Mouse (Mus musculus) thymus, adult 2 months (tissue): ENCODE measurements around the gene Slc16a6.

Experiments
- CTCF ChIP-seq: fragments of 200-500 bp; IDR thresholded peaks from 2 replicates; pipeline ENCODE4 v1.5.1; 2012; ENCODE audit warnings: mild to moderate bottlenecking, control low read depth, low read length, moderate library complexity, borderline replicate concordance; ENCODE audit not compliant: control insufficient read depth, poor library complexity, insufficient read depth; ENCODE audit errors: extremely low read depth
- POLR2A ChIP-seq: fragments of 200-500 bp; IDR thresholded peaks from 2 replicates; pipeline ENCODE4 v1.6.1; 2012; ENCODE audit warnings: mild to moderate bottlenecking, low read length, control low read depth, moderate library complexity; ENCODE audit not compliant: control insufficient read depth, poor library complexity, insufficient read depth; ENCODE audit errors: extremely low read depth

GRCm38 (mm10) chr11:109470170-109470569 is 3.2 kb downstream of the Slc16a6 start:
- no peak for TF ChIP-seq POLR2A
- TF ChIP-seq CTCF = no peak
